Mouse (Mus musculus): ENCODE data around the gene Syt2. TPM values are rescaled to one million over a fixed set of nuclear protein-coding genes. Genes with fewer than 3 reads are reported as not detected.
A peak's percentile ranks its signal among the peaks of the same experiment; 100 is the strongest.

Gene Syt2
- polyA plus RNA-seq, 1 experiment: 0.14 TPM

GRCm38 (mm10) chr1:134721486-134721885 is 75.0 kb downstream of the Syt2 start:
- no peak for DNase-seq
- H3K4me1 ChIP-seq (ENCODE audit: control insufficient read depth, insufficient read depth, low read length): no peaks in the 10 kb centered on the region
- no peak overlapping the region for H3K4me3 ChIP-seq (replicated peaks; ENCODE audit: extremely low read depth, low read depth, low read length)
- 74% methylated on average over 5 of the region's 5 CpGs for WGBS
- no peak for TF ChIP-seq POLR2A (IDR thresholded peaks at IDR 0.05; ENCODE audit: borderline replicate concordance, extremely low read depth, low read depth, low read length)
- no peak for TF ChIP-seq CTCF (IDR thresholded peaks at IDR 0.05; ENCODE audit: insufficient read depth, low read length)

DNA sequence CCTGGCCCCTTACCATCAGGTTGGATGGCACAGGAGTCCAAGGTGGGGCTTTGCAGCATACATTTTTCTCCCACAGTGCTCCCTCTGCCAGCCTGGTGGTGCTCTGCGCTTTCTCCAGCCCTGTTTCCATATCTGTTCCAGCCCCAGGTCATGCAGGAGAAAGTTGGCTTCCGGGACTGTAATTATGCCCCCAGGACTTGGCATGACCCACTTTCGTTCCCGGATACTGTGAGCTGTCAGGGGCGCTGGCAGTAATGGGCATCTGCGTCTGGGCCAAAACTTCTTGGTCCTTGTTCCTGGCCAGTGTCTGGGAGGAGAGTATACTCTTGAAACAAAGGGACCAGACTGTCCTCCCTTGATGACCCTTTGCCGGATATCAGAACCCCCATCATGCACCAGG is 76.4 kb downstream of the Syt2 start:
- TF ChIP-seq CTCF (IDR thresholded peaks at IDR 0.05; ENCODE audit: insufficient read depth, low read length): no peak
- no peak for TF ChIP-seq POLR2A (IDR thresholded peaks at IDR 0.05; ENCODE audit: borderline replicate concordance, extremely low read depth, low read depth, low read length)
- 87% methylated on average over 7 of the region's 7 CpGs for WGBS
- no peak overlapping the region for H3K4me3 ChIP-seq (replicated peaks; ENCODE audit: extremely low read depth, low read depth, low read length)
- DNase-seq: no peak
- H3K4me1 ChIP-seq (ENCODE audit: control insufficient read depth, insufficient read depth, low read length): no peaks in the 10 kb centered on the region

DNA sequence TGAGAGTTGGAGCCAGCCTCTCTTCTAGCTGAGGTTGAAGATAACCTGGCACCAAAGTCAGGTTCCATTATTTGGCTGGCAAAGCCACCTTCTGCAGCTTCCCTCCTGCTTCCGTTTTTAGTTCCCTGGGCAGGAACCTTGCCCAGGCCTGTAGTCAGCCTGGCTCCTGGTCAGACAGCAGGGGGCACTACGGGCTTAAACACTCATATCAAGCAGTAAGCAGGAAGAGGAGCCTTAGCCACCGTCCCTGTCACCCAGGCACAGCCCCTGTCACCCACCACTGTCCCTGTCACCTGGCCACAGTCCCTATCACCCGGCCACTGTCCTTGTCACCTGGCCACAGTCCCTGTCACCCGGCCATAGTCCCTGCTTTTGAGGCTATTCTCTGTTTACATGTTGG is 78.8 kb downstream of the Syt2 start:
- 30% methylated on average over 5 of the region's 5 CpGs for WGBS
- Histone ChIP-seq H3K4me3 (replicated peaks; ENCODE audit: extremely low read depth, low read depth, low read length) (no peak overlapping the region), H3K4me1 (ENCODE audit: control insufficient read depth, insufficient read depth, low read length) (no peaks in the 10 kb centered on the region)
- TF ChIP-seq POLR2A (IDR thresholded peaks at IDR 0.05; ENCODE audit: borderline replicate concordance, extremely low read depth, low read depth, low read length): no peak
- TF ChIP-seq CTCF (IDR thresholded peaks at IDR 0.05; ENCODE audit: insufficient read depth, low read length): peak; percentile 67
- peak; percentile 43 for DNase-seq

- no peak overlapping the region for H3K4me3 ChIP-seq (replicated peaks; ENCODE audit: extremely low read depth, low read depth, low read length)
- H3K4me1 ChIP-seq (ENCODE audit: control insufficient read depth, insufficient read depth, low read length): no peaks in the 10 kb centered on the region
- no peak for DNase-seq
- TF ChIP-seq CTCF (IDR thresholded peaks at IDR 0.05; ENCODE audit: insufficient read depth, low read length): no peak
- TF ChIP-seq POLR2A (IDR thresholded peaks at IDR 0.05; ENCODE audit: borderline replicate concordance, extremely low read depth, low read depth, low read length): no peak
- 93% methylated on average over 7 of the region's 7 CpGs for WGBS
These were observed 80.0 kb downstream of the Syt2 start for GRCm38 (mm10) chr1:134726480-134726879.

DNA sequence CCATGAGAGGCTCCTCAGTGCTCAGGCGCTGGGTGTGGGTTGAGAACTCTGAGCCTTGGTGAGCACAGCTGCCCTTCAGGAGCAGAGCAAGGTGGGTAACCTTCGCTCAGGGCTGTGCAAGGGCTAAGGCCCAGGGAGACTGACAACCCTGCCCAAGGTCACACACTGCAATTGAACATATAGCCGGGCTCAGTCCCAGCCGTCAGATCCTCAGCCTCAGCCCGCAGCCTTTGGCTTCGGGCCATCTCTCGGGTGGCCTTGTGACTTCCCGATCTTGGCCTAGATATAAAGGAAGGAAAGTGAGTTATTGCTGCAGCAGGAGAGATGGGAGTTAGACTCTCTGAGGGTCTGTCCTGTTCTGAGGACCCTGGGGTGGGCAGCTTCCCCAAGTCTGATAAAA is 80.8 kb downstream of the Syt2 start:
- TF ChIP-seq CTCF (IDR thresholded peaks at IDR 0.05; ENCODE audit: insufficient read depth, low read length): no peak
- no peak for TF ChIP-seq POLR2A (IDR thresholded peaks at IDR 0.05; ENCODE audit: borderline replicate concordance, extremely low read depth, low read depth, low read length)
- Histone ChIP-seq H3K4me3 (replicated peaks; ENCODE audit: extremely low read depth, low read depth, low read length) (no peak overlapping the region), H3K4me1 (ENCODE audit: control insufficient read depth, insufficient read depth, low read length) (no peaks in the 10 kb centered on the region)
- DNase-seq: no peak
- 39% methylated on average over 8 of the region's 8 CpGs for WGBS

- DNase-seq: no peak
- TF ChIP-seq CTCF (IDR thresholded peaks at IDR 0.05; ENCODE audit: insufficient read depth, low read length) (no peak), POLR2A (IDR thresholded peaks at IDR 0.05; ENCODE audit: borderline replicate concordance, extremely low read depth, low read depth, low read length) (no peak)
- Histone ChIP-seq H3K4me1 (ENCODE audit: control insufficient read depth, insufficient read depth, low read length) (no peaks in the 10 kb centered on the region), H3K4me3 (replicated peaks; ENCODE audit: extremely low read depth, low read depth, low read length) (no peak overlapping the region)
- 81% methylated on average over 5 of the region's 5 CpGs for whole genome bisulfite sequencing
These were observed 87.2 kb downstream of the Syt2 start for GRCm38 (mm10) chr1:134733659-134734058.

DNA sequence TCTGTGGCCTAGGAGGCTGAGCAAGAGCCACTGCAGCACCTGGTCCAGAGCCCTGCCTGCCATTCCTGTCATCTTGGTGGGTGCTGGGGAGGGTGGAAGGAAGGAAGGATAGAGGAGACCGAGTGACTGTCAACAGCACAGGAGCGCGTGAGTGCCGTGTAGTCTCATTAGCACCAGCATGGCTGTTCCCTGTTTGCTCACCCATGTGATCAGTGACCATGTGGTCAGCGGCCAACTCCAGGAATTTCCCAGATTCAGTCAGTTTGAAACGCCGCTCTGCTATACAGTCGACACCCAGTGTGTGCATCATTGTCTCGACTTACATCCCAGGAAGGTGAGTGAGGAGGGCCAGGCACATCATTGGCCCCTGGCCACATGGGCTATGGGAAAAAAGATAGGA is 91.0 kb downstream of the Syt2 start:
- no peaks in the 10 kb centered on the region for H3K4me1 ChIP-seq (ENCODE audit: control insufficient read depth, insufficient read depth, low read length)
- WGBS: 71% methylated on average over 9 of the region's 9 CpGs
- no peak for DNase-seq
- TF ChIP-seq POLR2A (IDR thresholded peaks at IDR 0.05; ENCODE audit: borderline replicate concordance, extremely low read depth, low read depth, low read length) (no peak), CTCF (IDR thresholded peaks at IDR 0.05; ENCODE audit: insufficient read depth, low read length) (no peak)
- H3K4me3 ChIP-seq (replicated peaks; ENCODE audit: extremely low read depth, low read depth, low read length): no peak overlapping the region

DNA sequence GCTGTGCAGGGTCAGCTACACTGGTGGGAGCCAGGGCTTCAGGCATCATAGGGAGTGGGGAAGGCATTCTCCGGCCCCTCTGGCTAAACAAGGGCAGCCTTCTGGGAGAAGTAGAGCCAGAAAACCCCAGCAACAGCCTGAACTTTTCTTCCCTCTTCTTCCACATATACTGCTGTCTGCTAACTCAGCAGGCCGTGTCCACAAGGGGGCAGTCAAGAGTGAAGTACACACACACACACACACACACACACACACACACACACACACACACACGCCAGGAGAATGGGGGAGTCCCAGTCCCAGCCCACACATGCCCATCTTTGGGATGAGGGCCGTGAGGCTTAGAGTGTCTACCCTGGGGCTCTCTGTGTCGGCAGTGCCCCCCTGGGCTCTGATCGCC is 95.0 kb downstream of the Syt2 start:
- 76% methylated on average over 6 of the region's 6 CpGs for WGBS
- DNase-seq: peak; percentile 25
- Histone ChIP-seq H3K4me3 (replicated peaks; ENCODE audit: extremely low read depth, low read depth, low read length) (no peak overlapping the region), H3K4me1 (ENCODE audit: control insufficient read depth, insufficient read depth, low read length) (no peaks in the 10 kb centered on the region)
- TF ChIP-seq POLR2A (IDR thresholded peaks at IDR 0.05; ENCODE audit: borderline replicate concordance, extremely low read depth, low read depth, low read length) (no peak), CTCF (IDR thresholded peaks at IDR 0.05; ENCODE audit: insufficient read depth, low read length) (0 out of 2 replicates have a peak, but pooled peaks have one; percentile 5)

GRCm38 (mm10) chr1:134741946-134742661 is 95.6 kb downstream of the Syt2 start:
- 61% methylated on average over 7 of the region's 7 CpGs for WGBS
- DNase-seq: no peak
- Histone ChIP-seq H3K4me1 (ENCODE audit: control insufficient read depth, insufficient read depth, low read length) (no peaks in the 10 kb centered on the region), H3K4me3 (replicated peaks; ENCODE audit: extremely low read depth, low read depth, low read length) (no peak overlapping the region)
- no peak for TF ChIP-seq POLR2A (IDR thresholded peaks at IDR 0.05; ENCODE audit: borderline replicate concordance, extremely low read depth, low read depth, low read length)
- no peak for TF ChIP-seq CTCF (IDR thresholded peaks at IDR 0.05; ENCODE audit: insufficient read depth, low read length)

DNA sequence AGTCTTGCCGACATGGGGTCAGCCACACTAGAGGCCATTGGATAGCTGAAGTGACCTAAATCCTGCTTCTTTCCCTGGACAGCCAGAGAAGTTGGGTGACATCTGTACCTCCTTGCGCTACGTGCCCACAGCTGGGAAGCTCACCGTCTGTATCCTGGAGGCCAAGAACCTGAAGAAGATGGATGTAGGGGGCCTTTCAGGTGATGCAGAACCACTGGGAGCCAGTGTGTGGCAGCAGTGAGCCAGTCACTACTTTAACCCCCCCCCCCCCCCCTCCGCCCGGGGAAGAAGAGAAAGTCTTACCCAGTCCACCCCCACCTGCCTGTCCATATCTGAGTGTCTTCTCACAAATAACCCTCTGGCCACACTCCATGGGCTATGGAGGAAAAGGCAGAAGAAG is 99.2 kb downstream of the Syt2 start:
- Histone ChIP-seq H3K4me1 (ENCODE audit: control insufficient read depth, insufficient read depth, low read length) (peaks cover 5% of the 10 kb centered on the region; the same call in 1 of the 2 replicates), H3K4me3 (replicated peaks; ENCODE audit: extremely low read depth, low read depth, low read length) (no peak overlapping the region)
- peak; percentile 52 for DNase-seq
- 36% methylated on average over 6 of the region's 6 CpGs for WGBS
- TF ChIP-seq CTCF (IDR thresholded peaks at IDR 0.05; ENCODE audit: insufficient read depth, low read length) (peak; percentile 69), POLR2A (IDR thresholded peaks at IDR 0.05; ENCODE audit: borderline replicate concordance, extremely low read depth, low read depth, low read length) (no peak)
